Comparison of ENCODE assay signal across 12 mouse cellular contexts in genomic region chr9:48515332-48515731, GRCm38 (mm10). TPM values are rescaled to one million over a fixed set of nuclear protein-coding genes. Genes with fewer than 3 reads are reported as not detected.
A peak's percentile ranks its signal among the peaks of the same experiment; 100 is the strongest.
DNase-seq lines count a peak whose midpoint lies in the region; ATAC-seq and TF ChIP-seq lines count a peak whose summit lies in the region.
"Had no signal": no experiment of that assay in that cellular context is flagged by ENCODE, and none has a peak within 500 bp of the region (broad histone marks: within the 10 kb centered on the region; RNA-seq: fewer than 3 reads in every experiment).

No protein-coding gene starts in this region.

- no peak overlapping the region for H3K27ac ChIP-seq in forebrain, embryonic 14.5 days (ENCODE audit: low read depth, low read length)
- no peak overlapping the region for H3K27ac ChIP-seq in forebrain, postnatal 0 days (ENCODE audit: low read depth, low read length)
- 0 out of 2 replicates have a peak overlapping the region, but pooled peaks have one; percentile 89 for H3K27ac ChIP-seq in neural tube, embryonic 13.5 days (replicated peaks)
- peak overlapping the region; percentile 92 for H3K27ac ChIP-seq in heart, embryonic 16.5 days (ENCODE audit: low read length)
- H3K27ac ChIP-seq: embryonic facial prominence, embryonic 12.5 days; hindbrain, embryonic 14.5 days had no signal

- H3K4me2 ChIP-seq in forebrain, embryonic 14.5 days (ENCODE audit: low read length), result no peak overlapping the region
- no peak overlapping the region for H3K4me2 ChIP-seq in forebrain, postnatal 0 days (ENCODE audit: low read depth)
- H3K4me2 ChIP-seq in neural tube, embryonic 13.5 days, result no peak overlapping the region
- H3K4me2 ChIP-seq in heart, embryonic 16.5 days (ENCODE audit: low read depth, low read length), result peak overlapping the region; percentile 34; the same call in 1 of the 2 replicates
- H3K4me2 ChIP-seq: embryonic facial prominence, embryonic 12.5 days; hindbrain, embryonic 14.5 days had no signal

- no peak overlapping the region for H3K9ac ChIP-seq in forebrain, embryonic 14.5 days (ENCODE audit: low read length)
- H3K9ac ChIP-seq in forebrain, postnatal 0 days, result no peak overlapping the region
- no peak overlapping the region for H3K9ac ChIP-seq in neural tube, embryonic 13.5 days
- H3K9ac ChIP-seq in heart, embryonic 16.5 days (ENCODE audit: low read length), result no peak overlapping the region
- H3K9ac ChIP-seq: embryonic facial prominence, embryonic 12.5 days; hindbrain, embryonic 14.5 days; liver, postnatal 0 days had no signal

- no peak for TF ChIP-seq CTCF in forebrain, postnatal 0 days (IDR thresholded peaks at IDR 0.05; ENCODE audit: low read depth)

- H3K4me3 ChIP-seq in forebrain, embryonic 14.5 days (ENCODE audit: low read depth, low read length), result no peak overlapping the region
- no peak overlapping the region for H3K4me3 ChIP-seq in forebrain, postnatal 0 days (ENCODE audit: low read depth, low read length)
- no peak overlapping the region for H3K4me3 ChIP-seq in neural tube, embryonic 13.5 days
- no peak overlapping the region for H3K4me3 ChIP-seq in heart, embryonic 16.5 days (ENCODE audit: low read length)
- H3K4me3 ChIP-seq: embryonic facial prominence, embryonic 12.5 days had no signal

- H3K36me3 ChIP-seq in forebrain, embryonic 14.5 days (ENCODE audit: control insufficient read depth, insufficient read depth, low read length), result no peaks in the 10 kb centered on the region
- H3K36me3 ChIP-seq in forebrain, postnatal 0 days (ENCODE audit: insufficient read depth), result no peaks in the 10 kb centered on the region
- no peaks in the 10 kb centered on the region for H3K36me3 ChIP-seq in neural tube, embryonic 13.5 days
- no peaks in the 10 kb centered on the region for H3K36me3 ChIP-seq in heart, embryonic 16.5 days (ENCODE audit: control insufficient read depth, insufficient read depth)
- H3K36me3 ChIP-seq: embryonic facial prominence, embryonic 12.5 days had no signal

- H3K27me3 ChIP-seq in forebrain, embryonic 14.5 days (replicated peaks; ENCODE audit: control insufficient read depth, insufficient read depth, low read length), result no peaks in the 10 kb centered on the region
- H3K27me3 ChIP-seq in forebrain, postnatal 0 days (ENCODE audit: insufficient read depth, low read length), result no peaks in the 10 kb centered on the region
- H3K27me3 ChIP-seq in neural tube, embryonic 13.5 days, result no peaks in the 10 kb centered on the region; the same call in 1 of the 2 replicates
- no peaks in the 10 kb centered on the region for H3K27me3 ChIP-seq in heart, embryonic 16.5 days (ENCODE audit: control insufficient read depth, insufficient read depth, low read length)
- H3K27me3 ChIP-seq: embryonic facial prominence, embryonic 12.5 days had no signal

- peaks cover 6% of the 10 kb centered on the region for H3K4me1 ChIP-seq in forebrain, embryonic 14.5 days (ENCODE audit: control insufficient read depth, insufficient read depth, low read length)
- peaks cover 3% of the 10 kb centered on the region; the same call in 1 of the 2 replicates for H3K4me1 ChIP-seq in forebrain, postnatal 0 days (ENCODE audit: insufficient read depth)
- H3K4me1 ChIP-seq in neural tube, embryonic 13.5 days (replicated peaks), result peaks cover 21% of the 10 kb centered on the region
- peaks cover 10% of the 10 kb centered on the region for H3K4me1 ChIP-seq in heart, embryonic 16.5 days (ENCODE audit: control insufficient read depth, insufficient read depth, low read length)

- peak; percentile 24 for DNase-seq in forebrain, embryonic 14.5 days (ENCODE audit: low spot score)
- DNase-seq in forebrain, postnatal 0 days, result no peak
- DNase-seq in neural tube, embryonic 10.5 days (ENCODE audit: extremely low spot score, low spot score), result no peak
- DNase-seq in ovary, adult 18-20 months (ENCODE audit: low spot score), result no peak
- DNase-seq in frontal cortex, postnatal 10 days (ENCODE audit: low spot score in 2 of 2), result no peak
- DNase-seq in thymus, postnatal 14 days, result no peak
- DNase-seq: liver, postnatal 0 days; right cerebral cortex, adult 18-20 months had no signal

- H3K9me3 ChIP-seq in forebrain, embryonic 14.5 days (replicated peaks; ENCODE audit: control insufficient read depth, low read length), result no peaks in the 10 kb centered on the region
- no peaks in the 10 kb centered on the region for H3K9me3 ChIP-seq in forebrain, postnatal 0 days (ENCODE audit: low read length)
- H3K9me3 ChIP-seq in neural tube, embryonic 13.5 days, result no peaks in the 10 kb centered on the region
- H3K9me3 ChIP-seq in heart, embryonic 16.5 days (replicated peaks; ENCODE audit: control insufficient read depth, low read length), result no peaks in the 10 kb centered on the region
- H3K9me3 ChIP-seq: embryonic facial prominence, embryonic 12.5 days had no signal

- ATAC-seq in forebrain, embryonic 14.5 days, result no peak
- ATAC-seq in forebrain, postnatal 0 days, result no peak
- no peak for ATAC-seq in neural tube, embryonic 13.5 days (ENCODE audit: low read depth)
- peak; percentile 94 for ATAC-seq in heart, embryonic 16.5 days (replicated peaks; ENCODE audit: extremely low read depth, insufficient read depth, low FRiP score)
- ATAC-seq: liver, postnatal 0 days had no signal

- 63% methylated on average over 1 of the region's 1 CpGs for WGBS in forebrain, embryonic 14.5 days
- WGBS in forebrain, postnatal 0 days, result 51% methylated on average over 1 of the region's 1 CpGs
- WGBS in neural tube, embryonic 13.5 days, result 62% methylated on average over 1 of the region's 1 CpGs
- 25% methylated on average over 1 of the region's 1 CpGs for WGBS in heart, embryonic 16.5 days

RNA-seq across cellular contexts. Expression of gene Gm5617, which starts 20.1 kb away (rescaled TPM):
- polyA plus RNA-seq in forebrain, embryonic 14.5 days (2014; fragmentation: Nextera tagmentation; extraction: Ambion mirVana), result 24.5 and 37.3 TPM in 2 replicates
- total RNA-seq in forebrain, postnatal 0 days (2014; rRNA removed), result 24.4 and 24.6 TPM in 2 replicates
- 23.3 and 30.7 TPM in 2 replicates for polyA plus RNA-seq in forebrain, postnatal 0 days (2015; fragmentation: Nextera tagmentation; extraction: Ambion mirVana)
- polyA plus RNA-seq in neural tube, embryonic 13.5 days (2015; fragmentation: Nextera tagmentation; extraction: Ambion mirVana), result 22.9 and 27.7 TPM in 2 replicates
- polyA plus RNA-seq in heart, embryonic 16.5 days (2015; fragmentation: Nextera tagmentation; extraction: Ambion mirVana), result 31.6 and 32.3 TPM in 2 replicates

RNA-seq across cellular contexts. Expression of gene Rbm7, which starts 20.2 kb away (rescaled TPM):
- 107 and 111 TPM in 2 replicates for polyA plus RNA-seq in forebrain, embryonic 14.5 days (2014; fragmentation: Nextera tagmentation; extraction: Ambion mirVana)
- 70.9 and 74.4 TPM in 2 replicates for total RNA-seq in forebrain, postnatal 0 days (2014; rRNA removed)
- polyA plus RNA-seq in forebrain, postnatal 0 days (2015; fragmentation: Nextera tagmentation; extraction: Ambion mirVana), result 86.8 and 92.7 TPM in 2 replicates
- polyA plus RNA-seq in neural tube, embryonic 13.5 days (2015; fragmentation: Nextera tagmentation; extraction: Ambion mirVana), result 90.4 and 101 TPM in 2 replicates
- polyA plus RNA-seq in heart, embryonic 16.5 days (2015; fragmentation: Nextera tagmentation; extraction: Ambion mirVana), result 80.3 and 89.8 TPM in 2 replicates

RNA-seq across cellular contexts. Expression of gene Rexo2, which starts 34.9 kb away (rescaled TPM):
- polyA plus RNA-seq in forebrain, embryonic 14.5 days (2014; fragmentation: Nextera tagmentation; extraction: Ambion mirVana), result 87.6 and 96.1 TPM in 2 replicates
- 61.2 and 83.9 TPM in 2 replicates for total RNA-seq in forebrain, postnatal 0 days (2014; rRNA removed)
- polyA plus RNA-seq in forebrain, postnatal 0 days (2015; fragmentation: Nextera tagmentation; extraction: Ambion mirVana), result 108 and 109 TPM in 2 replicates
- 113 and 120 TPM in 2 replicates for polyA plus RNA-seq in neural tube, embryonic 13.5 days (2015; fragmentation: Nextera tagmentation; extraction: Ambion mirVana)
- polyA plus RNA-seq in heart, embryonic 16.5 days (2015; fragmentation: Nextera tagmentation; extraction: Ambion mirVana), result 102 and 108 TPM in 2 replicates

Comparison
In these comparisons a context has a peak if more than half of its experiments do, and no peak if none do; other contexts are left out.
1. H3K27ac ChIP-seq: peak in neural tube, embryonic 13.5 days (single experiment) and heart, embryonic 16.5 days (single experiment); none in forebrain, embryonic 14.5 days (single experiment) and forebrain, postnatal 0 days (single experiment).